Mouse (Mus musculus) lung, embryonic 14.5 days (tissue): ENCODE data around the gene Spsb1. TPM values are rescaled to one million over a fixed set of nuclear protein-coding genes. Genes with fewer than 3 reads are reported as not detected.

Experiments used
- ATAC-seq: fragments of 200-750 bp; cut with Nextera tagmentation; 2 replicates; pipeline ENCODE4 v1.8.0; 2017; ENCODE audit warnings: mild to moderate bottlenecking, moderate TSS enrichment, moderate library complexity; ENCODE audit not compliant: insufficient read depth
- DNase-seq: peaks from one replicate; pipeline ENCODE4 v3.0.0-alpha.2; 2015
- H3K27ac ChIP-seq: fragments of 300-500 bp; sonication (generic); 2 replicates; pipeline ENCODE4 v1.5.1; 2014; ENCODE audit warnings: low read depth, mild to moderate bottlenecking, moderate library complexity
- H3K27me3 ChIP-seq: fragments of 300-500 bp; sonication (generic); 2 replicates; pipeline ENCODE4 v1.6.1; 2014; ENCODE audit warnings: low read length, control low read depth; ENCODE audit not compliant: insufficient read depth
- H3K36me3 ChIP-seq: fragments of 300-500 bp; sonication (generic); 2 replicates; pipeline ENCODE4 v1.6.1; 2014; ENCODE audit warnings: control low read depth; ENCODE audit not compliant: insufficient read depth
- H3K4me1 ChIP-seq: fragments of 300-500 bp; sonication (generic); 2 replicates; pipeline ENCODE4 v1.6.1; 2014; ENCODE audit warnings: antibody characterized with exemption, control low read depth; ENCODE audit not compliant: insufficient read depth
- H3K4me2 ChIP-seq: fragments of 300-500 bp; sonication (generic); 2 replicates; pipeline ENCODE4 v1.6.1; 2014; ENCODE audit warnings: mild to moderate bottlenecking
- H3K4me3 ChIP-seq: fragments of 300-500 bp; sonication (generic); 2 replicates; pipeline ENCODE4 v1.5.1; 2014; ENCODE audit warnings: low read depth, low read length
- H3K9ac ChIP-seq: fragments of 300-500 bp; sonication (generic); 2 replicates; pipeline ENCODE4 v1.6.1; 2014
- H3K9me3 ChIP-seq: fragments of 300-500 bp; sonication (generic); 2 replicates; pipeline ENCODE4 v1.6.1; 2016; ENCODE audit warnings: low read depth, low read length, control low read depth
- CTCF ChIP-seq: IDR thresholded peaks from 2 replicates; pipeline ENCODE4 v1.5.1; 2016; ENCODE audit warnings: antibody characterized with exemption, low read depth
- WGBS: fragments of 180-500 bp; shearing (Covaris S2); extraction: QIAGEN DNeasy Blood & Tissue Kit; methylation state at CpG from one replicate; pipeline ENCODE4 v1.1.7; 2014; 5-methylcytosine and 5-hydroxymethylcytosine counted together
- polyA plus RNA-seq: library from polyadenylated mRNA; unstranded; fragments of >200 nt; fragmentation: Nextera tagmentation; extraction: Ambion mirVana; gene quantifications from 2 replicates; pipeline ENCODE4 v1.2.1, GENCODE M21; 2014

Spsb1 gene
- polyA plus RNA-seq, 1 experiment from 2014 or later: 17.0 TPM

DNA sequence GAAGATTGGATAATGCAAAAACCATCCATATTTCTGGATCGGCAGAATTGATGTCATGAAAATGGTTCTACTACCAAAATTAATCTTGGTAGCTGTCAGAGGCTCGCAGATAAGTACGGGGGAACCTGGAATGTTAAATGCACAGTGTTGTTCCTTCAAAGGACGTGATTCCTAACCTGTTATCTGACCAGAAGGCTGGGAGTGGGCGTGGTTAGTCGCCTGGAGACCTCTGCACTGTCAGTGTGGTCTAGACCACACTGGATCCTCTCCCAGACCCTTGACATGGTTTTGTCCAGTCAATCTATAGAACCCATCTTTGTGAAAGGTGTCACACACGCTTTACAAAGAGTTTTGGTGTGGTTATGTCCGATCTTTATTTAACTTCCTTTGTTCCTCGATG lies 16.6 kb upstream of the Spsb1 start:
- DNase-seq (no peak), ATAC-seq (no peak)
- Histone ChIP-seq H3K27me3 (no peaks in the 10 kb centered on the region), H3K4me2 (no peak overlapping the region), H3K4me1 (no peaks in the 10 kb centered on the region), H3K27ac (no peak overlapping the region), H3K36me3 (no peaks in the 10 kb centered on the region), H3K9me3 (no peaks in the 10 kb centered on the region), H3K4me3 (no peak overlapping the region), H3K9ac (no peak overlapping the region)
- 41% methylated on average over 9 of the region's 9 CpGs for WGBS
- TF ChIP-seq CTCF: no peak

GRCm38 (mm10) chr4:149968526-149968925 lies 13.7 kb upstream of the Spsb1 start:
- H3K27ac ChIP-seq: no peak overlapping the region
- no peak for TF ChIP-seq CTCF
- no peak overlapping the region for H3K4me2 ChIP-seq
- no peaks in the 10 kb centered on the region for H3K27me3 ChIP-seq
- no peaks in the 10 kb centered on the region for H3K9me3 ChIP-seq
- H3K9ac ChIP-seq: no peak overlapping the region
- no peaks in the 10 kb centered on the region for H3K36me3 ChIP-seq
- 0 out of 2 replicates have a peak, but pooled peaks cover 5% of the 10 kb centered on the region for H3K4me1 ChIP-seq
- ATAC-seq: no peak
- no peak overlapping the region for H3K4me3 ChIP-seq
- peak; percentile 54 for DNase-seq
- 31% methylated on average over 6 of the region's 6 CpGs for WGBS

- 0 out of 2 replicates have a peak, but pooled peaks cover 5% of the 10 kb centered on the region for H3K4me1 ChIP-seq
- no peak overlapping the region for H3K27ac ChIP-seq
- no peak overlapping the region for H3K4me3 ChIP-seq
- ATAC-seq: no peak
- H3K36me3 ChIP-seq: no peaks in the 10 kb centered on the region
- no peaks in the 10 kb centered on the region for H3K27me3 ChIP-seq
- WGBS: 85% methylated on average over 9 of the region's 9 CpGs
- DNase-seq: no peak
- no peaks in the 10 kb centered on the region for H3K9me3 ChIP-seq
- TF ChIP-seq CTCF: no peak
- H3K9ac ChIP-seq: no peak overlapping the region
- no peak overlapping the region for H3K4me2 ChIP-seq
These were observed 12.1 kb upstream of the Spsb1 start for GRCm38 (mm10) chr4:149966963-149967362.

GRCm38 (mm10) chr4:149966252-149966651 lies 11.4 kb upstream of the Spsb1 start:
- Histone ChIP-seq H3K9me3 (no peaks in the 10 kb centered on the region), H3K27me3 (no peaks in the 10 kb centered on the region), H3K27ac (no peak overlapping the region), H3K4me1 (0 out of 2 replicates have a peak, but pooled peaks cover 5% of the 10 kb centered on the region), H3K4me3 (no peak overlapping the region), H3K36me3 (no peaks in the 10 kb centered on the region), H3K4me2 (no peak overlapping the region), H3K9ac (no peak overlapping the region)
- no peak for TF ChIP-seq CTCF
- ATAC-seq (peak; percentile 47; the same call in 1 of the 2 replicates), DNase-seq (peak; percentile 78)
- WGBS: 48% methylated on average over 5 of the region's 5 CpGs

- ATAC-seq: 0 out of 2 replicates have a peak, but pooled peaks have one; percentile 21
- H3K4me1 ChIP-seq: 0 out of 2 replicates have a peak, but pooled peaks cover 5% of the 10 kb centered on the region
These were observed 10.8 kb upstream of the Spsb1 start for GRCm38 (mm10) chr4:149965672-149966071.

GRCm38 (mm10) chr4:149965242-149965641 lies 10.4 kb upstream of the Spsb1 start:
- no peak overlapping the region for H3K4me3 ChIP-seq
- H3K9me3 ChIP-seq: no peaks in the 10 kb centered on the region
- H3K36me3 ChIP-seq: no peaks in the 10 kb centered on the region
- no peak overlapping the region for H3K27ac ChIP-seq
- H3K4me1 ChIP-seq: 0 out of 2 replicates have a peak, but pooled peaks cover 5% of the 10 kb centered on the region
- ATAC-seq: no peak
- H3K27me3 ChIP-seq: no peaks in the 10 kb centered on the region
- DNase-seq: no peak
- no peak overlapping the region for H3K9ac ChIP-seq
- 62% methylated on average over 6 of the region's 6 CpGs for WGBS
- TF ChIP-seq CTCF: no peak
- H3K4me2 ChIP-seq: no peak overlapping the region

More at GRCm38 (mm10) chr4:149965672-149966071, 10.8 kb upstream of the Spsb1 start:
- Histone ChIP-seq H3K27me3 (no peaks in the 10 kb centered on the region), H3K4me2 (no peak overlapping the region), H3K27ac (no peak overlapping the region), H3K9ac (no peak overlapping the region), H3K9me3 (no peaks in the 10 kb centered on the region), H3K4me3 (no peak overlapping the region), H3K36me3 (no peaks in the 10 kb centered on the region)
- DNase-seq: no peak
- TF ChIP-seq CTCF: no peak
- 72% methylated on average over 6 of the region's 6 CpGs for WGBS

- Histone ChIP-seq H3K9me3 (no peaks in the 10 kb centered on the region), H3K27me3 (no peaks in the 10 kb centered on the region), H3K4me1 (0 out of 2 replicates have a peak, but pooled peaks cover 5% of the 10 kb centered on the region), H3K9ac (no peak overlapping the region), H3K36me3 (no peaks in the 10 kb centered on the region), H3K4me3 (no peak overlapping the region), H3K27ac (no peak overlapping the region), H3K4me2 (no peak overlapping the region)
- DNase-seq (no peak), ATAC-seq (no peak)
- no peak for TF ChIP-seq CTCF
- whole genome bisulfite sequencing: 60% methylated on average over 3 of the region's 3 CpGs
These were observed 9.9 kb upstream of the Spsb1 start for GRCm38 (mm10) chr4:149964770-149965169.

- no peaks in the 10 kb centered on the region for H3K36me3 ChIP-seq
- no peak for DNase-seq
- TF ChIP-seq CTCF: no peak
- ATAC-seq: no peak
- H3K4me3 ChIP-seq: no peak overlapping the region
- H3K9ac ChIP-seq: no peak overlapping the region
- no peaks in the 10 kb centered on the region for H3K9me3 ChIP-seq
- 0 out of 2 replicates have a peak, but pooled peaks cover 5% of the 10 kb centered on the region for H3K4me1 ChIP-seq
- H3K4me2 ChIP-seq: no peak overlapping the region
- H3K27ac ChIP-seq: no peak overlapping the region
- 82% methylated on average over 8 of the region's 8 CpGs for WGBS
- no peaks in the 10 kb centered on the region for H3K27me3 ChIP-seq
These were observed 9.4 kb upstream of the Spsb1 start for GRCm38 (mm10) chr4:149964285-149964684.
